Mouse (Mus musculus): ENCODE results near the gene Wwox. TPM values are rescaled to one million over a fixed set of nuclear protein-coding genes. Genes with fewer than 3 reads are reported as not detected.

Gene Wwox
- polyA plus RNA-seq, 1 experiment from 2014 or later, result 13.8 TPM

GRCm38 (mm10) chr8:114418904-114419303 is 20.6 kb upstream of the Wwox start:
- Histone ChIP-seq H3K9me3 (ENCODE audit: control insufficient read depth, low read length) (no peaks in the 10 kb centered on the region), H3K4me2 (ENCODE audit: low read depth, low read length, severe bottlenecking) (no peak overlapping the region), H3K36me3 (ENCODE audit: control insufficient read depth, insufficient read depth, low read length) (no peaks in the 10 kb centered on the region), H3K4me1 (replicated peaks; ENCODE audit: control insufficient read depth, insufficient read depth, low read length) (no peaks in the 10 kb centered on the region), H3K9ac (ENCODE audit: low read length) (no peak overlapping the region), H3K4me3 (ENCODE audit: low read depth, low read length) (no peak overlapping the region), H3K27me3 (ENCODE audit: control insufficient read depth, insufficient read depth, low read length) (no peaks in the 10 kb centered on the region), H3K27ac (ENCODE audit: low read depth, low read length) (no peak overlapping the region)
- ATAC-seq (replicated peaks; ENCODE audit: low FRiP score), result no peak
- DNase-seq (ENCODE audit: low spot score), result no peak
- 80% methylated on average over 6 of the region's 6 CpGs for WGBS

DNA sequence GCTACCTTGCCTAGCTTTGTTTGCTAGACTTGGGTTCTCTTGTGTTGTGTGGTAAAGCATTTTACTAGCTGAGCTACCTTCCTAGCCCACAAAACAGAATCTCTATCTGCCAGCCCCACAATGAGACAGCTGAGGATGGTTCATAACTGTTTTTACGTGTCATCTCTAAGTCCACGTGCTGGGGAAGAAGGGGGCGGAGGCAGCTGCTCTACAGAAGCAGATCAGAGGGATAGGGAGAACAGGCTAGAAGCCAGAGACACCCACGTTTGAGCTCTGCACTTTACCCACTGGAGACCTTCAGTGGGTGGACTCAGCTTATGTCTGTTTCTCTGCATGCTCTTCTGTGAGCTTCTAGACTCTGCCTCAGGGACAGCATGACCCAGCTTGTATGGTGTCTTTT is 17.9 kb upstream of the Wwox start:
- H3K9ac ChIP-seq (ENCODE audit: low read length), result no peak overlapping the region
- no peaks in the 10 kb centered on the region for H3K4me1 ChIP-seq (replicated peaks; ENCODE audit: control insufficient read depth, insufficient read depth, low read length)

GRCm38 (mm10) chr8:114438236-114438635 is 1.2 kb upstream of the Wwox start:
- WGBS, result 12% methylated on average over 6 of the region's 6 CpGs
- Histone ChIP-seq H3K4me1 (replicated peaks; ENCODE audit: control insufficient read depth, insufficient read depth, low read length) (no peaks in the 10 kb centered on the region), H3K9me3 (ENCODE audit: control insufficient read depth, low read length) (no peaks in the 10 kb centered on the region), H3K4me3 (ENCODE audit: low read depth, low read length) (no peak overlapping the region), H3K27me3 (ENCODE audit: control insufficient read depth, insufficient read depth, low read length) (no peaks in the 10 kb centered on the region), H3K36me3 (ENCODE audit: control insufficient read depth, insufficient read depth, low read length) (no peaks in the 10 kb centered on the region), H3K27ac (ENCODE audit: low read depth, low read length) (no peak overlapping the region), H3K9ac (ENCODE audit: low read length) (no peak overlapping the region), H3K4me2 (ENCODE audit: low read depth, low read length, severe bottlenecking) (no peak overlapping the region)
- DNase-seq (ENCODE audit: low spot score), result peak; percentile 81
- ATAC-seq (replicated peaks; ENCODE audit: low FRiP score), result no peak

More for the DNA sequence above, 17.9 kb upstream of the Wwox start:
- Histone ChIP-seq H3K36me3 (ENCODE audit: control insufficient read depth, insufficient read depth, low read length) (no peaks in the 10 kb centered on the region), H3K9me3 (ENCODE audit: control insufficient read depth, low read length) (no peaks in the 10 kb centered on the region), H3K4me2 (ENCODE audit: low read depth, low read length, severe bottlenecking) (no peak overlapping the region), H3K27ac (ENCODE audit: low read depth, low read length) (no peak overlapping the region), H3K27me3 (ENCODE audit: control insufficient read depth, insufficient read depth, low read length) (no peaks in the 10 kb centered on the region), H3K4me3 (ENCODE audit: low read depth, low read length) (no peak overlapping the region)
- WGBS, result 86% methylated on average over 4 of the region's 4 CpGs
- ATAC-seq (replicated peaks; ENCODE audit: low FRiP score), result no peak
- DNase-seq (ENCODE audit: low spot score), result no peak

GRCm38 (mm10) chr8:114440205-114440589 is 742 bp downstream of the Wwox start:
- Histone ChIP-seq H3K36me3 (ENCODE audit: control insufficient read depth, insufficient read depth, low read length) (no peaks in the 10 kb centered on the region), H3K9ac (ENCODE audit: low read length) (peak overlapping the region; percentile 74), H3K9me3 (ENCODE audit: control insufficient read depth, low read length) (no peaks in the 10 kb centered on the region), H3K4me3 (ENCODE audit: low read depth, low read length) (peak overlapping the region; percentile 61), H3K27me3 (ENCODE audit: control insufficient read depth, insufficient read depth, low read length) (no peaks in the 10 kb centered on the region), H3K4me2 (ENCODE audit: low read depth, low read length, severe bottlenecking) (peak overlapping the region; percentile 78), H3K27ac (ENCODE audit: low read depth, low read length) (no peak overlapping the region), H3K4me1 (replicated peaks; ENCODE audit: control insufficient read depth, insufficient read depth, low read length) (no peaks in the 10 kb centered on the region)
- WGBS, result 25% methylated on average over 5 of the region's 5 CpGs
- DNase-seq (ENCODE audit: low spot score) (no peak), ATAC-seq (replicated peaks; ENCODE audit: low FRiP score) (no peak)

- H3K27me3 ChIP-seq (ENCODE audit: control insufficient read depth, insufficient read depth, low read length), result no peaks in the 10 kb centered on the region
- no peak overlapping the region for H3K4me3 ChIP-seq (ENCODE audit: low read depth, low read length)
- peak; percentile 72 for DNase-seq (ENCODE audit: low spot score)
- H3K36me3 ChIP-seq (ENCODE audit: control insufficient read depth, insufficient read depth, low read length), result no peaks in the 10 kb centered on the region
- 84% methylated on average over 4 of the region's 4 CpGs for WGBS
- ATAC-seq (replicated peaks; ENCODE audit: low FRiP score), result no peak
- no peak overlapping the region for H3K9ac ChIP-seq (ENCODE audit: low read length)
- no peak overlapping the region for H3K4me2 ChIP-seq (ENCODE audit: low read depth, low read length, severe bottlenecking)
- no peak overlapping the region for H3K27ac ChIP-seq (ENCODE audit: low read depth, low read length)
- H3K9me3 ChIP-seq (ENCODE audit: control insufficient read depth, low read length), result no peaks in the 10 kb centered on the region
- H3K4me1 ChIP-seq (replicated peaks; ENCODE audit: control insufficient read depth, insufficient read depth, low read length), result no peaks in the 10 kb centered on the region
These were observed 2.2 kb downstream of the Wwox start for GRCm38 (mm10) chr8:114441616-114442015.

- Histone ChIP-seq H3K27ac (ENCODE audit: low read depth, low read length) (no peak overlapping the region), H3K4me2 (ENCODE audit: low read depth, low read length, severe bottlenecking) (no peak overlapping the region), H3K9me3 (ENCODE audit: control insufficient read depth, low read length) (no peaks in the 10 kb centered on the region), H3K4me3 (ENCODE audit: low read depth, low read length) (no peak overlapping the region), H3K9ac (ENCODE audit: low read length) (no peak overlapping the region), H3K4me1 (replicated peaks; ENCODE audit: control insufficient read depth, insufficient read depth, low read length) (peaks cover 1% of the 10 kb centered on the region; the same call in 1 of the 2 replicates), H3K36me3 (ENCODE audit: control insufficient read depth, insufficient read depth, low read length) (no peaks in the 10 kb centered on the region), H3K27me3 (ENCODE audit: control insufficient read depth, insufficient read depth, low read length) (no peaks in the 10 kb centered on the region)
- ATAC-seq (replicated peaks; ENCODE audit: low FRiP score) (no peak), DNase-seq (ENCODE audit: low spot score) (no peak)
- 87% methylated on average over 7 of the region's 7 CpGs for WGBS
These were observed 7.4 kb downstream of the Wwox start for GRCm38 (mm10) chr8:114446884-114447283.

- H3K36me3 ChIP-seq (ENCODE audit: control insufficient read depth, insufficient read depth, low read length), result no peaks in the 10 kb centered on the region
- H3K4me1 ChIP-seq (replicated peaks; ENCODE audit: control insufficient read depth, insufficient read depth, low read length), result peaks cover 7% of the 10 kb centered on the region; the same call in 1 of the 2 replicates
- WGBS, result 86% methylated on average over 8 of the region's 8 CpGs
- no peak overlapping the region for H3K27ac ChIP-seq (ENCODE audit: low read depth, low read length)
- H3K27me3 ChIP-seq (ENCODE audit: control insufficient read depth, insufficient read depth, low read length), result no peaks in the 10 kb centered on the region; the same call in 1 of the 2 replicates
- DNase-seq (ENCODE audit: low spot score) (no peak), ATAC-seq (replicated peaks; ENCODE audit: low FRiP score) (peak; percentile 45; the same call in 1 of the 2 replicates)
- no peak overlapping the region for H3K4me3 ChIP-seq (ENCODE audit: low read depth, low read length)
- H3K4me2 ChIP-seq (ENCODE audit: low read depth, low read length, severe bottlenecking), result no peak overlapping the region
- H3K9me3 ChIP-seq (ENCODE audit: control insufficient read depth, low read length), result no peaks in the 10 kb centered on the region
- no peak overlapping the region for H3K9ac ChIP-seq (ENCODE audit: low read length)
These were observed 12.8 kb downstream of the Wwox start for GRCm38 (mm10) chr8:114452278-114452677.

DNA sequence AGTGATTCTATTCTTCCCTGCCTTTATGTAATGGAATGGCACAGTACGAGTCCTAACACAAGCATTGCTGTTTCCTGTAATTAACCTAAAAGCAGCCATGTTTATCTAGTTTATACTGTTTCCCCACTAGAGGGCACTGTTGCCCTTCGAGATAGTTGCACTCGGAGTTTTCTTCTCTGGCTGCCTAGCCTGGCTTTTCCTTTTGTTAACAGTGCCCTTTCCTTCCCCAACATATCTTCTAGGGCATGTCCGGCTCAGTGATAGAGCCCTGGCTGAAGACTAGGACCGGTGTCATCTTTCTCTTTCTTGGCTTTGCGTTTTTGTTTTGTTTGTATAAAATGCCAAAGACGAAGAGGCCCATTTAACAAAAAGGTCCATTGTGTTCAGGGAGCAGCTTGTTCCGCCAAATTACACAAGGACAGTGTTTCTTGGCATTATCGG is 13.3 kb downstream of the Wwox start:
- ATAC-seq (replicated peaks; ENCODE audit: low FRiP score), result peak; percentile 72; the same call in 1 of the 2 replicates
- H3K27me3 ChIP-seq (ENCODE audit: control insufficient read depth, insufficient read depth, low read length), result no peaks in the 10 kb centered on the region; the same call in 1 of the 2 replicates
- 4% methylated on average over 9 of the region's 9 CpGs for WGBS
- H3K27ac ChIP-seq (ENCODE audit: low read depth, low read length), result no peak overlapping the region
- peaks cover 7% of the 10 kb centered on the region; the same call in 1 of the 2 replicates for H3K4me1 ChIP-seq (replicated peaks; ENCODE audit: control insufficient read depth, insufficient read depth, low read length)
- no peak overlapping the region for H3K4me2 ChIP-seq (ENCODE audit: low read depth, low read length, severe bottlenecking)
- DNase-seq (ENCODE audit: low spot score), result peak; percentile 79
- no peaks in the 10 kb centered on the region for H3K36me3 ChIP-seq (ENCODE audit: control insufficient read depth, insufficient read depth, low read length)
- no peak overlapping the region for H3K9ac ChIP-seq (ENCODE audit: low read length)
- H3K4me3 ChIP-seq (ENCODE audit: low read depth, low read length), result no peak overlapping the region
- no peaks in the 10 kb centered on the region for H3K9me3 ChIP-seq (ENCODE audit: control insufficient read depth, low read length)

DNA sequence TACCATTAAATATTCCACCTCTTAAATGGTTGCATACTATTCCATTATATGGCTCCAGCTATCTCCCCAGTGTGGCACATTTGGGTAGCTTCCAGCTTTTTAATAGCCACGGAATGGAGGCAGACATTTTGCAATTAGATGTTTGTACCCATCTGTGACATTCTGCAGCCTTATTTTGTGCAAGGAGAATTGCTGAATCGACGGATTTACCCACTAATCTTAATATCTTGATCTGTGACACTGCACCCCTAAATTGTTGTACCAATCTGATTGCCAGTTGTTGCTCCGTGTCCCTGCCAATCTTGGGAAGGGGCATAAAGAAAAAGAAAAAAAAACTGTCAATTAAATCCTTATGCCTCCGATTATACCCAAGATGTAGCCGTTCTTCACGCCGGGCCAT is 15.8 kb downstream of the Wwox start:
- H3K27me3 ChIP-seq (ENCODE audit: control insufficient read depth, insufficient read depth, low read length), result no peaks in the 10 kb centered on the region; the same call in 1 of the 2 replicates
- DNase-seq (ENCODE audit: low spot score) (no peak), ATAC-seq (replicated peaks; ENCODE audit: low FRiP score) (no peak)
- no peaks in the 10 kb centered on the region for H3K36me3 ChIP-seq (ENCODE audit: control insufficient read depth, insufficient read depth, low read length)
- H3K9me3 ChIP-seq (ENCODE audit: control insufficient read depth, low read length), result no peaks in the 10 kb centered on the region
- H3K4me1 ChIP-seq (replicated peaks; ENCODE audit: control insufficient read depth, insufficient read depth, low read length), result peaks cover 7% of the 10 kb centered on the region; the same call in 1 of the 2 replicates
- H3K4me2 ChIP-seq (ENCODE audit: low read depth, low read length, severe bottlenecking), result no peak overlapping the region
- 94% methylated on average over 8 of the region's 8 CpGs for WGBS
- no peak overlapping the region for H3K27ac ChIP-seq (ENCODE audit: low read depth, low read length)
- no peak overlapping the region for H3K4me3 ChIP-seq (ENCODE audit: low read depth, low read length)
- H3K9ac ChIP-seq (ENCODE audit: low read length), result no peak overlapping the region
